Mouse (Mus musculus) ES-E14 (cell line): ENCODE measurements around the gene Ankzf1. TPM values are rescaled to one million over a fixed set of nuclear protein-coding genes. Genes with fewer than 3 reads are reported as not detected.

ENCODE experiments used
- DNase-seq: peaks from one replicate; pipeline ENCODE4 v3.0.0-alpha.2; 2013; ENCODE audit warnings: low read depth, low spot score
- H3K27ac ChIP-seq: 2 replicates; pipeline ENCODE4 v1.5.1; 2012; ENCODE audit warnings: low read depth, mild to moderate bottlenecking, low read length, moderate library complexity, mixed read lengths; ENCODE audit not compliant: poor library complexity, insufficient read depth, severe bottlenecking
- H3K36me3 ChIP-seq: 2 replicates; pipeline ENCODE4 v1.6.1; 2012; ENCODE audit warnings: mild to moderate bottlenecking, low read length, moderate library complexity, mixed read lengths; ENCODE audit not compliant: control insufficient read depth, poor library complexity, insufficient read depth, severe bottlenecking
- H3K4me1 ChIP-seq, 2 experiments: fragments of 150-350 bp in 1 of 2; sonication (generic) in 1 of 2; 2 replicates each; pipeline ENCODE4 v1.6.1; 2012; ENCODE audit warnings: low read length in 2 of 2, mild to moderate bottlenecking in 1 of 2, mixed read lengths in 1 of 2; ENCODE audit not compliant: control insufficient read depth in 2 of 2, insufficient read depth in 2 of 2, poor library complexity in 1 of 2
- H3K4me3 ChIP-seq, 2 experiments: fragments of 150-350 bp in 1 of 2; sonication (generic) in 1 of 2; 2 replicates each; pipeline ENCODE4 v1.5.1; 2012; ENCODE audit warnings: low read length in 2 of 2, low read depth in 1 of 2, mild to moderate bottlenecking in 1 of 2, mixed read lengths in 1 of 2; ENCODE audit not compliant: insufficient read depth in 1 of 2, poor library complexity in 1 of 2, severe bottlenecking in 1 of 2
- H3K9ac ChIP-seq: 2 replicates; pipeline ENCODE4 v1.6.1; 2012; ENCODE audit warnings: low read depth, mild to moderate bottlenecking, low read length, mixed read lengths; ENCODE audit not compliant: poor library complexity, insufficient read depth, severe bottlenecking
- H3K9me3 ChIP-seq: fragments of 150-350 bp; sonication (generic); 2 replicates; pipeline ENCODE4 v1.6.1; 2012; ENCODE audit warnings: low read depth, mild to moderate bottlenecking, low read length; ENCODE audit not compliant: control insufficient read depth, insufficient read depth
- CHD2 ChIP-seq: IDR thresholded peaks from 2 replicates; pipeline ENCODE4 v1.6.1; 2014; ENCODE audit warnings: mild to moderate bottlenecking, low read depth, low read length, inconsistent platforms
- HCFC1 ChIP-seq: IDR thresholded peaks from 2 replicates; pipeline ENCODE4 v1.6.1; 2012; ENCODE audit warnings: low read length, inconsistent platforms, borderline replicate concordance; ENCODE audit not compliant: insufficient read depth
- MAFK ChIP-seq: IDR thresholded peaks from 2 replicates; pipeline ENCODE4 v1.6.1; 2014; ENCODE audit warnings: mild to moderate bottlenecking, low read depth, low read length, inconsistent platforms; ENCODE audit not compliant: insufficient read depth
- ZC3H11A ChIP-seq: IDR thresholded peaks from 2 replicates; pipeline ENCODE4 v1.6.1; 2012; ENCODE audit warnings: low read depth, mild to moderate bottlenecking, inconsistent platforms, low read length, borderline replicate concordance
- ZNF384 ChIP-seq: IDR thresholded peaks from 2 replicates; pipeline ENCODE4 v1.6.1; 2012; ENCODE audit warnings: low read depth, low read length, inconsistent platforms
- in situ Hi-C, 2 experiments: fragments of 600-800 bp; cut with MboI; formaldehyde crosslinking; loops; one replicate each; pipeline ENCODE4 v1.15.1; 2025; ENCODE audit warnings: low sequenced_read_pairs in 2 of 2, inconsistent platforms in 1 of 2; ENCODE audit not compliant: unreplicated experiment in 2 of 2
- total RNA-seq: library from RNA; depleted of rRNA; stranded (reverse); fragments of 300-350 nt; gene quantifications from 2 replicates; pipeline ENCODE4 v1.2.3, GENCODE M21; 2012

The Ankzf1 gene
- total RNA-seq, 1 experiment = 23.0 TPM

DNA sequence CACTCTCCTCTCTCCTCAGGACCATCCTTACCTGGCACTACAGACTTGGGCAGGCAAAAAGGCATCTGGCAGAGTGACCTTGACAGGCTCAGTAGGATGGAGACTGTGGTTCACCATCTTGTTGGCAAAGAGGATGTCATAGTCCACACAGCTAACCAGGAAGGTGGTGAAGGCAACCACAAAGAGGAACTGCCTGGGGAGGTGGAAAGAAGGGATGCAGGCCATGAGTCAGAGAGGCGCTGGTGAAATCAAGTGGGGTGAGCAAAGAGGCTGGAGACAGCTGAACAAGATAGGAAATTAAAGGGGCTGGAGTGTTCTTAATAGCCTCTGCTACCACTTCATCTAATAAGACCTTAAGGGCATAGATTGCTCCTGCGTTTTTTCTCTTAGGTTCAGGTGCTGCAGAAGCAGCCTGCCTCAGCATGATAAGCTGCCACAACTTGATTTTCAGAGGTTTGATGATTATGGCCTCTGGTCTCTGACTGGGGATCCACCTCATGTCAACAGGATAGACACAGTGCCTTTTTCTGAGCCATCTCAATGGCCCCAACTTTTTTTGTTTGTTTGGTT is 4.0 kb upstream of the Ankzf1 start:
- H3K36me3 ChIP-seq = peaks cover 3% of the 10 kb centered on the region; the same call in 1 of the 2 replicates
- H3K9ac ChIP-seq = no peak overlapping the region
- no peak overlapping the region for H3K27ac ChIP-seq
- H3K9me3 ChIP-seq = no peaks in the 10 kb centered on the region
- in situ Hi-C loops = no loop called here
- TF ChIP-seq HCFC1 (no peak), ZNF384 (no peak), ZC3H11A (no peak), MAFK (no peak), CHD2 (no peak)
- H3K4me1 ChIP-seq = peaks cover 2 to 3% of the 10 kb centered on the region in 2 experiments; a peak in 1 of 4 replicates
- H3K4me3 ChIP-seq = no peak overlapping the region
- DNase-seq = no peak

DNA sequence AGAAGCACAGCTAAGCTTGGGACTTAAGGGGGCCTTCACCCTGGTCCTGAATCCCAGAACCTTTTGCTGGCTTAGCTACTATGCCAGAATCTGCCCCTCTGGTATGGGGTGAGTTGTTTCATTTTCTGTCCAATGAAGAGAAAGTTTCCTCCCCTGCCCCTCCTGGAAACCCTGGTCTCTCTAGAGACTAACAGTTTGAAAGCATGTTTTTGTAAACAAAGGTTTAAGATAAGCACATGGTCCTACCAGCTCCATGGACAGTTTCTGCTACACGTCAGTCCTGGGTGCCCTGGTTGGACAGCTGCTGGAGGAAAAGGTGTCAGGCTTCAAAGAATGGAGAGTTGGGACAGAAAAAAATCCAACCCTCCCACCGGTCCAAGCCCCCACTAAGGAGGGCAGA is 1.4 kb upstream of the Ankzf1 start:
- Histone ChIP-seq H3K9me3 (no peaks in the 10 kb centered on the region), H3K4me1 (peaks cover 2 to 6% of the 10 kb centered on the region in 2 experiments; a peak in 1 of 4 replicates), H3K27ac (no peak overlapping the region), H3K9ac (no peak overlapping the region), H3K36me3 (peaks cover 2% of the 10 kb centered on the region), H3K4me3 (no peak overlapping the region)
- TF ChIP-seq HCFC1 (no peak), ZNF384 (no peak), ZC3H11A (no peak), CHD2 (no peak)
- in situ Hi-C loops = no loop called here
- no peak for DNase-seq

DNA sequence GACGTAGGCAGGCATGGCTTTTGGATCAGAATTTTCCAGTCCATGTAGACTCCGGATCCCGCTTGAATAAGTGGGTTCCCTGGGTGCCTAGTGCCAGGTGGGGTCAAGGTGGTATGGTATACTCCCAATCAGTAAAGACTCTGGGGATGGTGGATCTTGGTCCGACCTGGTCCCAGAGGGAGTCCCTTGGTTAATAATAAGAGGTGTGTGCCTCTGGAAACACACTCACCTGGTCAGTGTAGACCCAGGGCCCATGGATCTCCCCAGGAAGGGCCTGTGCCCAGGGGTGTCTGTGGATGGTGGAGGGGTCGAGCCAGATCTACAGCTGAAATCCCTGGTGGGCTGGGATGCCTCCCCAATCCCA is 711 bp upstream of the Ankzf1 start:
- Histone ChIP-seq H3K4me1 (peaks cover 2 to 6% of the 10 kb centered on the region in 2 experiments; a peak in 1 of 4 replicates), H3K9ac (peak overlapping the region; percentile 89), H3K9me3 (no peaks in the 10 kb centered on the region), H3K36me3 (peaks cover 6% of the 10 kb centered on the region), H3K27ac (no peak overlapping the region), H3K4me3 (peak overlapping the region; percentile 88 to 98)
- in situ Hi-C loops = no loop called here
- no peak for DNase-seq
- TF ChIP-seq ZC3H11A = no peak
- TF ChIP-seq ZNF384 = no peak
- TF ChIP-seq MAFK = no peak

DNA sequence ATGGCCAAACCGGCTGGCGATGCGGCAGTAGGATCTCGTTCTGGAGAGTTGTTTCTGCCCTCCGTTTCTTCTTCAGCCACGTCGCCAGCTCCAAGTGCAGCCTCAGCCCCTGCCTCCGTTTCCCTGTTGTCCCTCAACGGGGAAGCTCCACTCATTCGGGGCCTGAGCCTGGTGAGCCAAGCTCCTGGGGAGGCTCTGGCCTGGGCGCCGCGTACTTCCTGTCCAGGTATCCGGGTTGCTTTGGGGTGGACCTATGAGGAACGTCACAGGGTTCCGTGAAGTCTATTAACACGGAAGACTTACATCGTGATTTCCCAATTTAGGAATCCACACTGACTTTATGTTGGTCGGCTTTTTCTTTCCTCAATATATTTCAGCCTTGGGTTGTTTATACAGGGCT is 501 bp downstream of the Ankzf1 start:
- no peak for DNase-seq
- Histone ChIP-seq H3K4me3 (peak overlapping the region; percentile 88 to 89), H3K27ac (peak overlapping the region; percentile 23), H3K4me1 (peaks cover 2 to 6% of the 10 kb centered on the region in 2 experiments; a peak in 1 of 4 replicates), H3K9ac (peak overlapping the region; percentile 87), H3K9me3 (no peaks in the 10 kb centered on the region), H3K36me3 (peaks cover 11% of the 10 kb centered on the region)
- in situ Hi-C loops = no loop called here
- TF ChIP-seq HCFC1 = no peak
- no peak for TF ChIP-seq ZNF384
- TF ChIP-seq ZC3H11A = no peak
- no peak for TF ChIP-seq CHD2
- no peak for TF ChIP-seq MAFK

DNA sequence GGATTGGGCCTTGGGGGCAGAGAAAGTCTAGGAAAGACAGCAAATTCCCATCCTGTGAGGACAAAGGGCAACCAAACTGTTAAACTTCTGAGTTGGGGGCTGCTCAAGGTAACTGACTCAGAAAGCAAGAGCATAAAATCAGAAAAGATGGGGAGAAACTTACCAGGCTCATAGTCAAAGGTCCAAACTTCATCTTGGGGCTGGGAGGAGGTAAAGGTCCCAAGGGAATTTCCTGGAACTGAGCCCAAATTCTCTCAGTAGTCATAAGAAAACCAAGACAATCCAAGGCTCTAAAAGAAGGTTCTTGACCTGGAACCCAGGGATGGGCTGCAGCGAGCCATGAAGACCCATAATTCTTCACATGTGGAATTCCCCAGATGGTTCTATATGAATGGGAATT is 9.3 kb downstream of the Ankzf1 start:
- no peak for DNase-seq
- Histone ChIP-seq H3K9me3 (no peaks in the 10 kb centered on the region), H3K9ac (no peak overlapping the region), H3K4me1 (no peaks in the 10 kb centered on the region), H3K36me3 (peaks cover 25% of the 10 kb centered on the region), H3K4me3 (no peak overlapping the region), H3K27ac (no peak overlapping the region)
- TF ChIP-seq HCFC1 (no peak), MAFK (no peak)
- in situ Hi-C loops = no loop called here
